Mouse (Mus musculus) stomach, embryonic 16.5 days (tissue): ENCODE measurements around the gene Gm8978. TPM values are rescaled to one million over a fixed set of nuclear protein-coding genes. Genes with fewer than 3 reads are reported as not detected.
"Not testable (repeated sequence)": the region's sequence is repeated elsewhere in the genome, so short reads cannot be mapped to it uniquely, and the experiment has no call there.

ENCODE experiments used
- ATAC-seq: fragments of 200-750 bp; cut with Nextera tagmentation; 2 replicates; pipeline ENCODE4 v1.8.0; 2017; ENCODE audit warnings: moderate number of reproducible peaks, moderate TSS enrichment; ENCODE audit not compliant: insufficient read depth, low FRiP score
- H3K27ac ChIP-seq: fragments of 300-500 bp; sonication (generic); 2 replicates; pipeline ENCODE4 v1.5.1; 2014; ENCODE audit warnings: low read length
- H3K27me3 ChIP-seq: fragments of 300-500 bp; sonication (generic); 2 replicates; pipeline ENCODE4 v1.6.1; 2014; ENCODE audit warnings: low read length, control low read depth, mixed read lengths; ENCODE audit not compliant: control insufficient read depth, insufficient read depth
- H3K36me3 ChIP-seq: fragments of 300-500 bp; sonication (generic); 2 replicates; pipeline ENCODE4 v1.6.1; 2014; ENCODE audit warnings: low read length; ENCODE audit not compliant: control insufficient read depth, insufficient read depth
- H3K4me1 ChIP-seq: fragments of 300-500 bp; sonication (generic); 2 replicates; pipeline ENCODE4 v1.6.1; 2014; ENCODE audit warnings: low read length, control low read depth, mixed read lengths; ENCODE audit not compliant: control insufficient read depth, insufficient read depth
- H3K4me2 ChIP-seq: fragments of 300-500 bp; sonication (generic); 2 replicates; pipeline ENCODE4 v1.6.1; 2014; ENCODE audit warnings: low read depth, low read length, mixed read lengths
- H3K4me3 ChIP-seq: fragments of 300-500 bp; sonication (generic); replicated peaks from 2 replicates; pipeline ENCODE4 v1.5.1; 2014; ENCODE audit warnings: mild to moderate bottlenecking, low read length
- H3K9ac ChIP-seq: fragments of 300-500 bp; sonication (generic); 2 replicates; pipeline ENCODE4 v1.6.1; 2014; ENCODE audit warnings: low read length
- H3K9me3 ChIP-seq: fragments of 300-500 bp; sonication (generic); replicated peaks from 2 replicates; pipeline ENCODE4 v1.6.1; 2016; ENCODE audit warnings: low read length, control low read depth; ENCODE audit not compliant: control insufficient read depth
- WGBS: fragments of 180-500 bp; shearing (Covaris S2); extraction: QIAGEN DNeasy Blood & Tissue Kit; methylation state at CpG from one replicate; pipeline ENCODE4 v1.1.7; 2014; 5-methylcytosine and 5-hydroxymethylcytosine counted together
- microRNA-seq: library from miRNA; unstranded; fragments of <30 nt; microRNA quantifications from one replicate; pipeline ENCODE4, GENCODE M21; 2016
- polyA plus RNA-seq: library from polyadenylated mRNA; unstranded; fragments of >200 nt; fragmentation: Nextera tagmentation; extraction: Ambion mirVana; gene quantifications from 2 replicates; pipeline ENCODE4 v1.2.1, GENCODE M21; 2015

The Gm8978 gene
- not detected in 2 replicates for polyA plus RNA-seq

DNA sequence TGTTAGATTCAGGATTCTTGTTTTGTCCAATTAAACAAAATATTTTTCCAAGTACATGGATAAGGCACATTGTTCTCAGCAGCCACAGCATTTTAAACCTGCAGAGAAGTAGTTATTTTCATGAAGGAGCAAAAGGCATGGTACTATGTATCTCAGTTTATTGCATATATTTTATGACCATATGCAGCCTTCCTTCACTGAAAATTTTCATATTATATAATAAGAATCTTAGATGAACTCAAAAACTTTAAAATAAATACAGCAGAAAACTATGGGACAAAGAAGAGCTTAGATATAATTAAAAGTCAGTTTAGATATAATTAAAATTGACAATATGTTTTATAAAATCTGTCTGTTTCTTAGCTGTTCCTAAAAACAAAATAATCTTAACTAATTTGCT, at the start of gene Gm8978:
Gene Gm8978 (minus strand): TSS at position 101 of the 400 bp plus-strand sequence.
- H3K9me3 ChIP-seq, H3K4me2 ChIP-seq, H3K27ac ChIP-seq, H3K27me3 ChIP-seq, ATAC-seq, H3K4me1 ChIP-seq, H3K9ac ChIP-seq, H3K4me3 ChIP-seq, H3K36me3 ChIP-seq: not testable (repeated sequence)

DNA sequence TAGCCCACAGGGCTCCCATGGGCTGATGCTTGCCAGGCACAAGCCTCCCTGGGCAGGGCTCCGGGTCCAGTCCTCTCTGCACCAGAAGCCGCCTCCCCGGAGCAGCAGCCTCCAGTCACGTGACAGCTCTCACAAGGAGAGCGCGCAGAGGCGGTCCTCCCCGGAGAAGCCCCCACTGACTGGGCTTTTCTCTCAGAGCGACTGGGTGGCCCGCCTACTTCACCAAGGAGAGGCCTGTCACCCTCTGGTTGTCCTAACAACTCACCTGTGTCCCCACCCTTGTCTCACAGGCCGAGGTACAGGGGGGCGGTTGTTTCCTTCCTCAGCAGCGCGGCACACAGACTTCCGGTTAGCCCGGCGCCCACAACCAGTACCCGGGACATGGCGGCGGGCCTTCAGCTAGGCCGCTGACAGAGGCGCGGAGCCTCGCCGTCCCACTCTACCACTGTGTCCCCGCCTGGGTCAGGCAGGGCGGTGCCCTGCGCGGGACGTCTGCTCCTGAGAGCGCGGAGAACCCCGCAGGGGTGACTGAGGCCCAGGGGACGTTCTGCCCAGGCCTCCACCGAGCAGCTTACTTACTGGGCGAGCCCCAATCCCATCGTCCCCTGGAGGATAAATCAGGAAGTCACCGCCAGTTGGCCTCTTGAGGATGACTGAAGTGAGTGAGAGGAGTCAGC, 35.3 kb downstream of the Gm8978 start:
- H3K27me3 ChIP-seq, H3K27ac ChIP-seq, H3K9me3 ChIP-seq, H3K4me1 ChIP-seq, H3K36me3 ChIP-seq: not testable (repeated sequence)
- WGBS: 4% methylated on average over 10 of the region's 38 CpGs
- Histone ChIP-seq H3K4me3 (peak overlapping the region; percentile 45), H3K9ac (peak overlapping the region; percentile 63), H3K4me2 (peak overlapping the region; percentile 57)
- peak; percentile 97 for ATAC-seq

DNA sequence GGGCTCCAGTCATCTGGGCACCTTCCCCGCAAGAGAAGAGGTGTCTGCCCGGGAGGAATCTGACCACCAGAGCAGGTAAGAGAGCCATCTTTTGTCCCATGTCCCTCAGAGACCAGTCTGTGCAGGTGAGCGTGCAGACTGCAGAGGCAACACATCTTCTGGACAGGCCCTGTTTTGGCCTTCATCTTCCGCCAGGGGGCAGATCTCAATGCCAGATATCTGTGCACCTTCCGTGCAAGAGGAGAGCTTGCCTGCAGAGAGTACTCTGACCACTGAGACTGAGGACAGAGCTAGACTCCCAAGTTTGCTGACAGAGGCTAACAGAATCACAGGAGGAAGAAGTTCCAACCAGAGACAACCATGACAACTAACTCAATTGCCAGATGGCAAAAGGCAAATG, 56.5 kb downstream of the Gm8978 start:
- not testable (repeated sequence) for H3K27ac ChIP-seq, H3K9ac ChIP-seq, H3K9me3 ChIP-seq, ATAC-seq, H3K27me3 ChIP-seq, H3K36me3 ChIP-seq, H3K4me2 ChIP-seq, H3K4me3 ChIP-seq, H3K4me1 ChIP-seq
- 79% methylated on average over 5 of the region's 5 CpGs for WGBS

Small RNAs within 50 kb of the gene (microRNA-seq; reads per million reads assigned to microRNA genes)
- gene Gm27440: not detected

Other genes with a start within 250 kb of the Gm8978 start
- 6.3 and 7.6 TPM in 2 replicates for gene Rnls, start 233.0 kb downstream of the Gm8978 start, polyA plus RNA-seq
- not detected in 2 replicates for gene Lipo4, start 107.5 kb downstream of the Gm8978 start, polyA plus RNA-seq
- 0.31 and 0.32 TPM in 2 replicates for gene Lipo2, start 126.1 kb upstream of the Gm8978 start, polyA plus RNA-seq
- 15.9 and 19.8 TPM in 2 replicates for gene Lipo3, start 136.7 kb upstream of the Gm8978 start, polyA plus RNA-seq
- not detected in 2 replicates for gene Lipo1, start 162.2 kb upstream of the Gm8978 start, polyA plus RNA-seq